Mouse (Mus musculus): ENCODE measurements at regions not wholly inside any gene's neighbourhood (a gene's known extent, or its start where the extent isn't known, plus 50 kb on each side); places are given as distances from the start of the nearest gene placed in this dataset.

DNA sequence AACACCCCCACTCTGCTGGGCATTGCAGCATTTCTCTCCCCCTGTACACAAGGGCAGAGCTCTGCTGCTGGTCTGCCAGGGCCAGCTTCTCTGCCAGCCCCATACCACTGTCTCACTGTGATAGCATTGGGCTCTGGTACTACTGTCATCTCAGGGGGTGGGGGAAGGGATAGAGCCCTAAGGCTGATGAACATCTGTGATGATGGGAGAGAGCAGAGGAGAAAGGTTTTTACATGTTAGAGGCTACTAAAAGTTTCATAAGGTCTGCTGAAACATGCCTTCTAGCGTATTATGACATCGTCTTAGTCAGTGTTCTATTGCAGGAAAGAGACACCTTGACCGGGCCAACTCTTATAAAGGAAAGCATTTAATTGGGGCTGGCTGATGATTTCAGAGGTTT, 176.4 kb upstream of the Gjb5 start:
- TF ChIP-seq ELF1 (IDR thresholded peaks at IDR 0.05; ENCODE audit: low read depth, low read length) (no peak), CTCF (conservative IDR thresholded peaks at IDR 0.05 in 1 of 2, IDR thresholded peaks at IDR 0.05 in 1 of 2; ENCODE audit: low read depth in 2 of 2, low read length in 2 of 2) (no peak), NRF1 (IDR thresholded peaks at IDR 0.05; ENCODE audit: low read depth, low read length) (no peak), JUND (conservative IDR thresholded peaks at IDR 0.05; ENCODE audit: low read depth, low read length) (no peak), E2F4 (IDR thresholded peaks at IDR 0.05; ENCODE audit: insufficient replicate concordance, low read depth, low read length) (no peak), ZNF384 (IDR thresholded peaks at IDR 0.05; ENCODE audit: low read depth, low read length) (no peak), TCF12 (IDR thresholded peaks at IDR 0.05; ENCODE audit: low read depth, low read length) (no peak), PAX5 (IDR thresholded peaks at IDR 0.05; ENCODE audit: low read length) (no peak), SIN3A (IDR thresholded peaks at IDR 0.05; ENCODE audit: low read length) (no peak), RCOR1 (conservative IDR thresholded peaks at IDR 0.05; ENCODE audit: low read depth, low read length) (no peak), KAT2A (IDR thresholded peaks at IDR 0.05; ENCODE audit: insufficient replicate concordance, low read length) (no peak)

GRCm38 (mm10) chr4:127533726-127534125, 175.7 kb upstream of the Gjb5 start:
- in situ Hi-C loops (cut with MboI; ENCODE audit: low pct_ligation_motif_present, low pct_unique_long_range_greater_than_20kb, low sequenced_read_pairs) = no loop called here
- Histone ChIP-seq H3K9ac (ENCODE audit: insufficient read depth, low read depth) (no peak overlapping the region), H3K27ac (ENCODE audit: insufficient read depth, low read depth) (no peak overlapping the region), H3K9me3 (replicated peaks; ENCODE audit: low read length) (peaks cover 81% of the 10 kb centered on the region), H3K4me2 (ENCODE audit: insufficient read depth, low read depth, poor library complexity, severe bottlenecking) (no peak overlapping the region), H3K27me3 (replicated peaks) (no peaks in the 10 kb centered on the region), H3K4me1 (ENCODE audit: control insufficient read depth in 1 of 2, insufficient read depth in 2 of 2) (no peaks in the 10 kb centered on the region), H3K79me2 (replicated peaks; ENCODE audit: control insufficient read depth, extremely low read depth, insufficient read depth, poor library complexity, severe bottlenecking) (no peaks in the 10 kb centered on the region), H3K36me3 (replicated peaks in 1 of 2; ENCODE audit: control insufficient read depth in 1 of 2, insufficient read depth in 1 of 2, low read length in 1 of 2) (no peaks in the 10 kb centered on the region), H3K4me3 (replicated peaks in 1 of 3; ENCODE audit: low read depth in 2 of 3, low read length in 2 of 3, poor library complexity in 1 of 3) (no peak overlapping the region)
- dilution Hi-C loops (cut with MboI; ENCODE audit: extremely low pct_ligation_motif_present, extremely low pct_unique_long_range_greater_than_20kb, low sequenced_read_pairs) = no loop called here
- no peak for DNase-seq (ENCODE audit: extremely low read depth)
- no peak for TF ChIP-seq IRF4 (IDR thresholded peaks at IDR 0.05; ENCODE audit: low read depth, low read length)
- TF ChIP-seq USF1 (IDR thresholded peaks at IDR 0.05; ENCODE audit: low read depth, low read length) = no peak
- no peak for TF ChIP-seq CHD1 (IDR thresholded peaks at IDR 0.05; ENCODE audit: low read depth, low read length)

More for the DNA sequence above, 176.4 kb upstream of the Gjb5 start:
- no peaks in the 10 kb centered on the region for H3K79me2 ChIP-seq (replicated peaks; ENCODE audit: control insufficient read depth, extremely low read depth, insufficient read depth, poor library complexity, severe bottlenecking)
- no peaks in the 10 kb centered on the region for H3K4me1 ChIP-seq (ENCODE audit: control insufficient read depth in 1 of 2, insufficient read depth in 2 of 2)
- no peak overlapping the region for H3K27ac ChIP-seq (ENCODE audit: insufficient read depth, low read depth)
- no peaks in the 10 kb centered on the region for H3K36me3 ChIP-seq (replicated peaks in 1 of 2; ENCODE audit: control insufficient read depth in 1 of 2, insufficient read depth in 1 of 2, low read length in 1 of 2)
- H3K27me3 ChIP-seq (replicated peaks) = no peaks in the 10 kb centered on the region
- no peak for DNase-seq (ENCODE audit: extremely low read depth)
- no peak overlapping the region for H3K4me2 ChIP-seq (ENCODE audit: insufficient read depth, low read depth, poor library complexity, severe bottlenecking)
- no peak overlapping the region for H3K4me3 ChIP-seq (replicated peaks in 1 of 3; ENCODE audit: low read depth in 2 of 3, low read length in 2 of 3, poor library complexity in 1 of 3)
- no peak overlapping the region for H3K9ac ChIP-seq (ENCODE audit: insufficient read depth, low read depth)
- dilution Hi-C loops (cut with MboI; ENCODE audit: extremely low pct_ligation_motif_present, extremely low pct_unique_long_range_greater_than_20kb, low sequenced_read_pairs) = no loop called here
- in situ Hi-C loops (cut with MboI; ENCODE audit: low pct_ligation_motif_present, low pct_unique_long_range_greater_than_20kb, low sequenced_read_pairs) = no loop called here
- peaks cover 79% of the 10 kb centered on the region for H3K9me3 ChIP-seq (replicated peaks; ENCODE audit: low read length)

GRCm38 (mm10) chr4:127530779-127531178, 172.8 kb upstream of the Gjb5 start:
- H3K9me3 ChIP-seq (replicated peaks; ENCODE audit: low read length) = peaks cover 84% of the 10 kb centered on the region
- DNase-seq (ENCODE audit: extremely low read depth) = no peak
- no peaks in the 10 kb centered on the region for H3K4me1 ChIP-seq (ENCODE audit: control insufficient read depth in 1 of 2, insufficient read depth in 2 of 2)
- H3K4me2 ChIP-seq (ENCODE audit: insufficient read depth, low read depth, poor library complexity, severe bottlenecking) = no peak overlapping the region
- no peak overlapping the region for H3K4me3 ChIP-seq (replicated peaks in 1 of 3; ENCODE audit: low read depth in 2 of 3, low read length in 2 of 3, poor library complexity in 1 of 3)
- dilution Hi-C loops (cut with MboI; ENCODE audit: extremely low pct_ligation_motif_present, extremely low pct_unique_long_range_greater_than_20kb, low sequenced_read_pairs) (no loop called here), in situ Hi-C loops (cut with MboI; ENCODE audit: low pct_ligation_motif_present, low pct_unique_long_range_greater_than_20kb, low sequenced_read_pairs) (no loop called here)
- H3K36me3 ChIP-seq (replicated peaks in 1 of 2; ENCODE audit: control insufficient read depth in 1 of 2, insufficient read depth in 1 of 2, low read length in 1 of 2) = no peaks in the 10 kb centered on the region
- no peaks in the 10 kb centered on the region for H3K27me3 ChIP-seq (replicated peaks)
- no peak for TF ChIP-seq CHD2 (IDR thresholded peaks at IDR 0.05; ENCODE audit: low read length)
- no peak for TF ChIP-seq ZC3H11A (IDR thresholded peaks at IDR 0.05; ENCODE audit: low read depth, low read length)
- TF ChIP-seq MEF2A (IDR thresholded peaks at IDR 0.05; ENCODE audit: borderline replicate concordance, low read depth, low read length) = no peak
- no peak for TF ChIP-seq POLR2A (IDR thresholded peaks at IDR 0.05; ENCODE audit: low read depth, low read length)
- TF ChIP-seq ELF1 (IDR thresholded peaks at IDR 0.05; ENCODE audit: low read depth, low read length) = no peak
- no peak for TF ChIP-seq IRF4 (IDR thresholded peaks at IDR 0.05; ENCODE audit: low read depth, low read length)
- no peak for TF ChIP-seq SIN3A (IDR thresholded peaks at IDR 0.05; ENCODE audit: low read length)
- no peak overlapping the region for H3K9ac ChIP-seq (ENCODE audit: insufficient read depth, low read depth)
- H3K79me2 ChIP-seq (replicated peaks; ENCODE audit: control insufficient read depth, extremely low read depth, insufficient read depth, poor library complexity, severe bottlenecking) = no peaks in the 10 kb centered on the region
- no peak overlapping the region for H3K27ac ChIP-seq (ENCODE audit: insufficient read depth, low read depth)

Data from CH12.LX (cell line).